ENCODE assay signal across 8 mouse cellular contexts in genomic region chr11:66899426-66899825, GRCm38 (mm10). TPM values are rescaled to one million over a fixed set of nuclear protein-coding genes. Genes with fewer than 3 reads are reported as not detected.
DNase-seq lines count a peak whose midpoint lies in the region; ATAC-seq lines count a peak whose summit lies in the region.

No protein-coding gene starts in this region.

- H3K27ac ChIP-seq in kidney, embryonic 16.5 days (ENCODE audit: low read length) = no peak overlapping the region
- no peak overlapping the region for H3K27ac ChIP-seq in hindbrain, embryonic 11.5 days (ENCODE audit: low read depth, low read length)

- 11% methylated on average over 7 of the region's 7 CpGs for WGBS in kidney, embryonic 16.5 days
- WGBS in hindbrain, embryonic 11.5 days = 19% methylated on average over 7 of the region's 7 CpGs

- no peaks in the 10 kb centered on the region for H3K4me1 ChIP-seq in kidney, embryonic 16.5 days (ENCODE audit: insufficient read depth, low read length)
- no peaks in the 10 kb centered on the region for H3K4me1 ChIP-seq in hindbrain, embryonic 11.5 days (replicated peaks; ENCODE audit: control insufficient read depth, insufficient read depth, low read length)

- H3K36me3 ChIP-seq in kidney, embryonic 16.5 days (ENCODE audit: insufficient read depth, low read length) = no peaks in the 10 kb centered on the region
- no peaks in the 10 kb centered on the region for H3K36me3 ChIP-seq in hindbrain, embryonic 11.5 days (ENCODE audit: control insufficient read depth, insufficient read depth, low read length)

- no peaks in the 10 kb centered on the region for H3K9me3 ChIP-seq in kidney, embryonic 16.5 days (ENCODE audit: low read length)
- no peaks in the 10 kb centered on the region for H3K9me3 ChIP-seq in hindbrain, embryonic 11.5 days (ENCODE audit: control insufficient read depth, low read length)

- H3K4me2 ChIP-seq in kidney, embryonic 16.5 days (replicated peaks; ENCODE audit: low read depth, low read length) = no peak overlapping the region
- H3K4me2 ChIP-seq in hindbrain, embryonic 11.5 days (replicated peaks; ENCODE audit: low read depth, low read length) = no peak overlapping the region

- DNase-seq in kidney, adult 18-20 months = peak; percentile 55
- peak; percentile 63 for DNase-seq in adrenal gland, postnatal 25 days
- peak; percentile 47 for DNase-seq in embryo, embryonic 11.5 days (ENCODE audit: low read depth, low spot score)
- peak; percentile 84 for DNase-seq in hindbrain, embryonic 11.5 days (ENCODE audit: low spot score)
- peak; percentile 28 to 54 for DNase-seq in left cerebral cortex, adult 8-10 months (ENCODE audit: low spot score in 2 of 2)
- DNase-seq in testis, postnatal 14 days (ENCODE audit: low spot score) = peak; percentile 40

- no peaks in the 10 kb centered on the region for H3K27me3 ChIP-seq in kidney, embryonic 16.5 days (ENCODE audit: insufficient read depth, low read length)
- H3K27me3 ChIP-seq in hindbrain, embryonic 11.5 days (ENCODE audit: control insufficient read depth, insufficient read depth, low read length) = no peaks in the 10 kb centered on the region

- ATAC-seq in kidney, embryonic 16.5 days (ENCODE audit: low FRiP score, low TSS enrichment) = no peak
- no peak for ATAC-seq in hindbrain, embryonic 11.5 days (ENCODE audit: low FRiP score)
- ATAC-seq in monocyte, adult 5-6 weeks (replicated peaks; ENCODE audit: insufficient number of reproducible peaks, low FRiP score, low TSS enrichment, poor library complexity, severe bottlenecking) = 0 out of 2 replicates have a peak, but pooled peaks have one; percentile 22

- no peak overlapping the region for H3K9ac ChIP-seq in kidney, embryonic 16.5 days (replicated peaks; ENCODE audit: low read length)
- H3K9ac ChIP-seq in hindbrain, embryonic 11.5 days (ENCODE audit: low read depth, low read length) = no peak overlapping the region

- H3K4me3 ChIP-seq in kidney, embryonic 16.5 days (ENCODE audit: low read length) = no peak overlapping the region
- H3K4me3 ChIP-seq in hindbrain, embryonic 11.5 days (ENCODE audit: low read depth, low read length) = no peak overlapping the region

RNA-seq across cellular contexts. Expression of gene Pirt, which starts 12.4 kb away (rescaled TPM):
- 0.54 and 0.80 TPM in 2 replicates for polyA plus RNA-seq in kidney, embryonic 16.5 days (2015; fragmentation: Nextera tagmentation; extraction: Ambion mirVana)
- 7.1 and 12.1 TPM in 2 replicates for total RNA-seq in adrenal gland, postnatal 25 days (2021)
- polyA plus RNA-seq in hindbrain, embryonic 11.5 days (2014; fragmentation: Nextera tagmentation; extraction: Ambion mirVana) = 1.3 and 3.3 TPM in 2 replicates
- total RNA-seq in left cerebral cortex, adult 8-10 months (2022) = under 1 TPM; 0.21 to 0.33 (median 0.25) TPM
- not detected in 3 replicates for total RNA-seq in monocyte, adult 5-6 weeks (2017)

RNA-seq across cellular contexts. Expression of gene Tmem238l, which starts 57.0 kb away (rescaled TPM):
- polyA plus RNA-seq in kidney, embryonic 16.5 days (2015; fragmentation: Nextera tagmentation; extraction: Ambion mirVana) = 0.35 TPM in 1 of 2 replicates, not detected in the other
- total RNA-seq in adrenal gland, postnatal 25 days (2021) = not detected in 2 replicates
- polyA plus RNA-seq in hindbrain, embryonic 11.5 days (2014; fragmentation: Nextera tagmentation; extraction: Ambion mirVana) = not detected in 2 replicates
- not detected for total RNA-seq in left cerebral cortex, adult 8-10 months (2022)
- total RNA-seq in monocyte, adult 5-6 weeks (2017) = not detected in 3 replicates
